Mouse (Mus musculus): Measurements from ENCODE around the gene Mkln1. TPM values are rescaled to one million over a fixed set of nuclear protein-coding genes. Genes with fewer than 3 reads are reported as not detected.

Gene Mkln1
- polyA plus RNA-seq, 1 experiment from 2014 or later: 184 TPM

GRCm38 (mm10) chr6:31445258-31445657 is 46.7 kb downstream of the Mkln1 start:
- Histone ChIP-seq H3K4me2 (no peak overlapping the region), H3K4me1 (ENCODE audit: insufficient read depth) (no peaks in the 10 kb centered on the region), H3K27me3 (ENCODE audit: insufficient read depth, low read length) (no peaks in the 10 kb centered on the region), H3K4me3 (ENCODE audit: low read depth, low read length) (no peak overlapping the region), H3K9ac (no peak overlapping the region), H3K9me3 (ENCODE audit: low read depth, low read length) (no peaks in the 10 kb centered on the region), H3K36me3 (ENCODE audit: insufficient read depth) (peaks cover 21% of the 10 kb centered on the region), H3K27ac (ENCODE audit: low read depth) (no peak overlapping the region)
- no peak for ATAC-seq (ENCODE audit: insufficient read depth)
- TF ChIP-seq CTCF (IDR thresholded peaks at IDR 0.05; ENCODE audit: low read depth): no peak
- DNase-seq: no peak
- 70% methylated on average over 1 of the region's 1 CpGs for WGBS

GRCm38 (mm10) chr6:31453735-31454134 is 55.2 kb downstream of the Mkln1 start:
- peak; percentile 64 for TF ChIP-seq CTCF (IDR thresholded peaks at IDR 0.05; ENCODE audit: low read depth)
- H3K4me3 ChIP-seq (ENCODE audit: low read depth, low read length): no peak overlapping the region
- DNase-seq (peak; percentile 84), ATAC-seq (ENCODE audit: insufficient read depth) (no peak)
- H3K4me1 ChIP-seq (ENCODE audit: insufficient read depth): no peaks in the 10 kb centered on the region
- no peak overlapping the region for H3K4me2 ChIP-seq
- no peak overlapping the region for H3K9ac ChIP-seq
- no peak overlapping the region for H3K27ac ChIP-seq (ENCODE audit: low read depth)
- H3K36me3 ChIP-seq (ENCODE audit: insufficient read depth): peaks cover 32% of the 10 kb centered on the region
- no peaks in the 10 kb centered on the region for H3K9me3 ChIP-seq (ENCODE audit: low read depth, low read length)
- H3K27me3 ChIP-seq (ENCODE audit: insufficient read depth, low read length): no peaks in the 10 kb centered on the region

GRCm38 (mm10) chr6:31455376-31455775 is 56.8 kb downstream of the Mkln1 start:
- Histone ChIP-seq H3K4me2 (no peak overlapping the region), H3K27ac (ENCODE audit: low read depth) (no peak overlapping the region), H3K27me3 (ENCODE audit: insufficient read depth, low read length) (no peaks in the 10 kb centered on the region), H3K36me3 (ENCODE audit: insufficient read depth) (peaks cover 31% of the 10 kb centered on the region), H3K9me3 (ENCODE audit: low read depth, low read length) (no peaks in the 10 kb centered on the region), H3K4me1 (ENCODE audit: insufficient read depth) (no peaks in the 10 kb centered on the region), H3K9ac (no peak overlapping the region), H3K4me3 (ENCODE audit: low read depth, low read length) (no peak overlapping the region)
- ATAC-seq (ENCODE audit: insufficient read depth) (no peak), DNase-seq (no peak)
- no peak for TF ChIP-seq CTCF (IDR thresholded peaks at IDR 0.05; ENCODE audit: low read depth)
- 94% methylated on average over 2 of the region's 2 CpGs for WGBS

GRCm38 (mm10) chr6:31456988-31457387 is 58.5 kb downstream of the Mkln1 start:
- WGBS: 48% methylated on average over 1 of the region's 1 CpGs
- Histone ChIP-seq H3K4me3 (ENCODE audit: low read depth, low read length) (no peak overlapping the region), H3K4me2 (no peak overlapping the region), H3K4me1 (ENCODE audit: insufficient read depth) (no peaks in the 10 kb centered on the region), H3K27ac (ENCODE audit: low read depth) (no peak overlapping the region), H3K9me3 (ENCODE audit: low read depth, low read length) (no peaks in the 10 kb centered on the region), H3K36me3 (ENCODE audit: insufficient read depth) (peaks cover 35% of the 10 kb centered on the region), H3K9ac (no peak overlapping the region), H3K27me3 (ENCODE audit: insufficient read depth, low read length) (no peaks in the 10 kb centered on the region)
- no peak for TF ChIP-seq CTCF (IDR thresholded peaks at IDR 0.05; ENCODE audit: low read depth)
- ATAC-seq (ENCODE audit: insufficient read depth) (no peak), DNase-seq (peak; percentile 13)

- 90% methylated on average over 6 of the region's 6 CpGs for WGBS
- H3K4me1 ChIP-seq (ENCODE audit: insufficient read depth): no peaks in the 10 kb centered on the region
Measured at GRCm38 (mm10) chr6:31469431-31469830, 70.9 kb downstream of the Mkln1 start.

GRCm38 (mm10) chr6:31478221-31478620 is 79.7 kb downstream of the Mkln1 start:
- DNase-seq: peak; percentile 13
- no peaks in the 10 kb centered on the region for H3K27me3 ChIP-seq (ENCODE audit: insufficient read depth, low read length)
- WGBS: 59% methylated on average over 4 of the region's 4 CpGs
- no peak for ATAC-seq (ENCODE audit: insufficient read depth)
- H3K9ac ChIP-seq: no peak overlapping the region
- no peak overlapping the region for H3K4me3 ChIP-seq (ENCODE audit: low read depth, low read length)
- no peaks in the 10 kb centered on the region for H3K4me1 ChIP-seq (ENCODE audit: insufficient read depth)
- H3K9me3 ChIP-seq (ENCODE audit: low read depth, low read length): no peaks in the 10 kb centered on the region
- no peak overlapping the region for H3K4me2 ChIP-seq
- H3K36me3 ChIP-seq (ENCODE audit: insufficient read depth): peaks cover 41% of the 10 kb centered on the region
- H3K27ac ChIP-seq (ENCODE audit: low read depth): no peak overlapping the region
- peak; percentile 21 for TF ChIP-seq CTCF (IDR thresholded peaks at IDR 0.05; ENCODE audit: low read depth)

More at GRCm38 (mm10) chr6:31469431-31469830, 70.9 kb downstream of the Mkln1 start:
- ATAC-seq (ENCODE audit: insufficient read depth) (no peak), DNase-seq (no peak)
- Histone ChIP-seq H3K9ac (no peak overlapping the region), H3K9me3 (ENCODE audit: low read depth, low read length) (no peaks in the 10 kb centered on the region), H3K36me3 (ENCODE audit: insufficient read depth) (peaks cover 33% of the 10 kb centered on the region; the same call in 1 of the 2 replicates), H3K27me3 (ENCODE audit: insufficient read depth, low read length) (no peaks in the 10 kb centered on the region), H3K27ac (ENCODE audit: low read depth) (no peak overlapping the region), H3K4me2 (no peak overlapping the region), H3K4me3 (ENCODE audit: low read depth, low read length) (no peak overlapping the region)
- no peak for TF ChIP-seq CTCF (IDR thresholded peaks at IDR 0.05; ENCODE audit: low read depth)

- TF ChIP-seq CTCF (IDR thresholded peaks at IDR 0.05; ENCODE audit: low read depth): no peak
- no peak overlapping the region for H3K4me2 ChIP-seq
- H3K36me3 ChIP-seq (ENCODE audit: insufficient read depth): peaks cover 34% of the 10 kb centered on the region
- no peaks in the 10 kb centered on the region for H3K4me1 ChIP-seq (ENCODE audit: insufficient read depth)
- WGBS: 80% methylated on average over 4 of the region's 4 CpGs
- no peak overlapping the region for H3K27ac ChIP-seq (ENCODE audit: low read depth)
- no peaks in the 10 kb centered on the region for H3K27me3 ChIP-seq (ENCODE audit: insufficient read depth, low read length)
- DNase-seq: no peak
- ATAC-seq (ENCODE audit: insufficient read depth): no peak
- H3K4me3 ChIP-seq (ENCODE audit: low read depth, low read length): no peak overlapping the region
- no peak overlapping the region for H3K9ac ChIP-seq
- no peaks in the 10 kb centered on the region for H3K9me3 ChIP-seq (ENCODE audit: low read depth, low read length)
Measured at GRCm38 (mm10) chr6:31480008-31480407, 81.5 kb downstream of the Mkln1 start.

GRCm38 (mm10) chr6:31486601-31487000 is 88.1 kb downstream of the Mkln1 start:
- H3K4me3 ChIP-seq (ENCODE audit: low read depth, low read length): no peak overlapping the region
- 92% methylated on average over 2 of the region's 2 CpGs for WGBS
- ATAC-seq (ENCODE audit: insufficient read depth) (no peak), DNase-seq (no peak)
- H3K9me3 ChIP-seq (ENCODE audit: low read depth, low read length): no peaks in the 10 kb centered on the region
- no peaks in the 10 kb centered on the region for H3K27me3 ChIP-seq (ENCODE audit: insufficient read depth, low read length)
- H3K36me3 ChIP-seq (ENCODE audit: insufficient read depth): peaks cover 27% of the 10 kb centered on the region
- H3K9ac ChIP-seq: no peak overlapping the region
- no peak for TF ChIP-seq CTCF (IDR thresholded peaks at IDR 0.05; ENCODE audit: low read depth)
- no peak overlapping the region for H3K4me2 ChIP-seq
- H3K4me1 ChIP-seq (ENCODE audit: insufficient read depth): no peaks in the 10 kb centered on the region
- H3K27ac ChIP-seq (ENCODE audit: low read depth): no peak overlapping the region
